Mouse (Mus musculus) layer of hippocampus, postnatal 10 days (tissue): ENCODE results near the gene Dab1. TPM values are rescaled to one million over a fixed set of nuclear protein-coding genes. Genes with fewer than 3 reads are reported as not detected.
A peak's percentile ranks its signal among the peaks of the same experiment; 100 is the strongest.

ENCODE experiments used
- DNase-seq, 2 experiments: peaks; one replicate each; pipeline ENCODE4 v3.0.0; 2021; ENCODE audit warnings: low spot score in 2 of 2
- total RNA-seq, 2 experiments: library from RNA; stranded (reverse); gene quantifications; 2 replicates each; pipeline ENCODE4 v1.2.3; 2021

Dab1 gene
- total RNA-seq, 2 experiments from 2014 or later = 147 to 158 TPM

GRCm38 (mm10) chr4:104570523-104570922, 951.4 kb downstream of the Dab1 start:
- no peak for DNase-seq

DNA sequence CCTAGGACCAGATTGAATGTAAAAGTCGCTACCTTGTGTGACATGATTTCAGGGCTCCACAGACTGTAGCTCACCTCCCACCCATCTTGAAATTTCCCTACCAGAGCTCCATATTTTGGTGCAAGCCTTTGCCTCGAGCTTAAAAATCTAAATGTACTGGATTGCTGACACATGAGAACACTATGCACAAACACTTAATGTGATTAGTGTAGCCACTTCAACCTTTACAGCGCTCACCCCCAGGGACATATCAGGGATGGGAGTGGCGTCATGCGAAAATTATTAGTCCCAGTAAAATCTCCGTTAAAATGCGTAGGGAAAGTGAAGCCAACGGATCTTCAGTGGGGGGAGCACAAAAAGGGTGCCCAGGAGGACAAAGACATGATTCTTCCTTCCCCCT, 953.3 kb downstream of the Dab1 start:
- no peak for DNase-seq

- no peak for DNase-seq
These were observed 954.3 kb downstream of the Dab1 start for GRCm38 (mm10) chr4:104573419-104573818.

GRCm38 (mm10) chr4:104578370-104578769, 959.2 kb downstream of the Dab1 start:
- DNase-seq = no peak

DNA sequence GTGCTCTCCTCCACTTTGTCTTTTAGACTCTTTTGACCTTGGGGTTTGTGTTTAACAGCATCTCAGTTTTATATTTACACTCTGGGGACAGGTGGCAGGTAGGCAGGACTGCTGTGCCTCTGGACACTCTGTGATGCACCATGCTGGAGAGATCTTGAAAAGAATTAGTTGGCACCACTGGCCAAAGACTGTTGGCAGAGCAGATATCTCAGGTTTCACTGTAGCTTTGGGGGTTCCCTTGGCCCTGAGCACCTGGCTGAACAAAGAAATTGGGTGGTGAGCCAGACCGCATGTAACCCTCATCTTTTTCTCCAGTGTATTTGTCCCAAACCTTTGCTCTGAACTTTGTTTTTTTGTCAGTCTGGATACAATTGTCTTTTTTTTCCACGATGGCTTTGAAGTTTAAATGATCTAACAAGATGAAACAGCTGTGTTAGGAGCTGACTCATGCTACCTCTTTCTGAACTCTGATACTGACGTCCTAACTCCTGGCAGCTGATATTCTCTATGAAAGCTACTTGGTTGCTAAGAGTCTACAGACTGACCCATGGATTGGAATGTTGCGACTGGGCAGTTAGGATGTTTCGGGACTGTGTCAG, 960.9 kb downstream of the Dab1 start:
- DNase-seq = no peak

DNA sequence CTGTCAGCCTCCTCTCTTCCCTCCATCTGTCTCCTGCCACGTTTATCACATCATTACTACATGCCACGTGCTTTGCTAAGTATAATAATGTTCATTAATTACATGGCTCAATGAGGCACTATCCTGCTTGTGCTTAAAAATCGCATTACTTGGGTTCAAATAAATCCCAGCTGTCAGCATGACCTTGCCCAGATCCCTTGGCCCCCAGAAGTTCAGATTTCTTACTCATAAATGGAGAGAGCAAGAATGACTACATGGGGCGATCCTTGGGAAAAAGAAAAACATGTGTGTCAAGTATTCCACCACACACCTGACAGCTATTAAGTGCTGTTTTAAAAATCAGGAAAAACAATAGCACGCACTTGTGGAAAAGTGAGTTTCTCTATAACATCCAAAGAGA, 963.6 kb downstream of the Dab1 start:
- no peak for DNase-seq

GRCm38 (mm10) chr4:104587826-104588225, 968.7 kb downstream of the Dab1 start:
- no peak for DNase-seq

DNA sequence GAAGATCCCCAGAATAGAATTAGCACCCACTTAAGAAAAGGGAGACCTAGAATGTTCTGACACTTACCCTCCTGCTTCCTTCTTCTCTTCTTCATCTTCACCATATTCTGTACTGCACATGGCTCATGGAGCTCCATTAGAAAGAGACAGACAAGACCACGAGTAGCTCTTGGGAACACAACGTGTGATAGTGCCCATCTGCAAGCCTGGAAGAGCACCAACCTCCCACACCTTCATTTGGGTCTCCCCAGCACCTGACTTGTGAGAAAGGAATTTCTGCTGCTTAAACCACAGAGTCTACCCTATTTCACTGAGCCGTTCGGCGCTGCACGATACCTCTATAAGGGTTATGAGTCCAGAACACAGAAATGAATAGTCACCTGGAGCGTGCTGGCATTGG, 977.8 kb downstream of the Dab1 start:
- no peak for DNase-seq

DNA sequence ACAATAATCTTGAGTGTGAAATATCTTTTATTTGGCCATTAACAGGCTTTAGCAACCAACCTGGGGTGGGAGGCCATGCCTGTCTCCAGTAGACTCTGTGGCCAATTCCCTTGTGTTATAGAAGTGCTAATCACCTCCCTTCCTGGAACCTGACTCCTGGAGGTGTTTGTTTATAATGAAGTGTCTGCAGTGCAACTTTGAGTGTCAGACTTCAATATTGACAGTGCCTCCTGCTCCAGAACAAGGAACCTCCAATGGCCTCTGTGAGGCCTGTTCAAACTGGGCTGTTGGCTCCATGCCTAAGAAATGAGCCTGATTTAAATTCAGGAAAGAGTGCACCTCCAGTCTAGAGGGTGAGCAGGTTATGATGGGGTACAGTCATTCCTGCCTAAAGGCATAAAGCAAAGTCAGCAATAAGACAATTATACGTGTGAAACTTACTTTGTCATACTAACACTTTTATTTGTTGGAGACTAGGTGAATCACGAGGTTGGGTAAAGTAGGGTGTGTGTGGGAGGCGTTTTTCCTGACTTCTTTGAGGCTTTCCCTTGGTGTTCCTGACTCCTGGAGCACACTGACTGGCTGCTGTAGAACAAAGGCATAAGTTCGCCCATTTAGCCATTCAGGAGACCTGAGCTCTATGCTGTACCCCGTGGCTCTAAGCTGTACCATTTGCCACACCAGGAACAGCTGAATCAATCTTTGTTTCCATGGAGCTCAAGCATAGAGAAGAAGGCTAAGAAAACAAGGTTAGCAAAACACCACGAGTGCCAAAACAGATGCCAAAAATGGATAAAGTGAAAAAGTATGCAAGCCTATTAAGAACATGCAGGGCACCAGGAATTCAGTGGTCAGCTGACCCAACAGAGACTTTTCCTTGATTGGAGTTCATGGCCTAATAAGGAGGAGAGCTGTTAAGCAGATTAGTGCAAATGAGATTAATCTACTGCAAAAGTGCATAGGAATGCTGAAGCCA, 978.6 kb downstream of the Dab1 start:
- no peak for DNase-seq

DNA sequence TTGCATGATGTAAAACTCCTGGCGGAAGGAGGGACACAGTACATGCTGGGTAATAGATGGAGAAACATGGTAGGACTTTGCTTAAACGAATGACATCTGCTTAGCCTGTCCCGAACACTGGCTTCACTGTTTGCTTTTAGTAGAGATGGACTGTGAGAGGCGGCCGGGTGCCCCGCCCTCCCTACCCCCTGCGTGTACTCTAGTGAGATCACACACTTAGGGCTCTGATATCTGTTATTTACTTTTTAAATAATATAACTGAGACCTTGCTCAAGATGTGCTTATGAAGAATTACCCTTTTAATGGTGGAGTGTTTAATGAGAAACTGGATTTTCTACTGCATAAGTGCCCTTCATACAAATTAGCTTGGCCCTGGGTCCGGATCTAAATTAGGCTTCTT, 983.6 kb downstream of the Dab1 start:
- no peak for DNase-seq

DNA sequence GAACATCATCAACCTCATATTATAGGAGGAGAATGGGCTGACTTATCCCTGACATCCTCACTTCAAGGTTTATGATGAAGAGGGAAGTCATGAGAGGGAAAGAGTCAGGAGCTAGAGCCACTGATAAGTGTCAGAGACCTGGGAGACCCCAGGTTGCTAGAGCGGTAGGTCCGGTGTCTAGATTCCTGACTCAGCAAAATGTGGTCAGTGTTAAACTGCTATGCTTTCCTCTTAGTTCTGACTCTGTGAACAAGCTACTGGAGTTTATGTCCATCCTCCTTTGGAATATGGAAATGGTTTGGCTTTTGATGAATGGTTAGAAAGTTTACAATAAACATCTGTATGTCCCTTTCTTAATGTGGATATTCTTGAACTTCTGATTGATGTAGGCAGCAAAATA, 985.1 kb downstream of the Dab1 start:
- no peak for DNase-seq

DNA sequence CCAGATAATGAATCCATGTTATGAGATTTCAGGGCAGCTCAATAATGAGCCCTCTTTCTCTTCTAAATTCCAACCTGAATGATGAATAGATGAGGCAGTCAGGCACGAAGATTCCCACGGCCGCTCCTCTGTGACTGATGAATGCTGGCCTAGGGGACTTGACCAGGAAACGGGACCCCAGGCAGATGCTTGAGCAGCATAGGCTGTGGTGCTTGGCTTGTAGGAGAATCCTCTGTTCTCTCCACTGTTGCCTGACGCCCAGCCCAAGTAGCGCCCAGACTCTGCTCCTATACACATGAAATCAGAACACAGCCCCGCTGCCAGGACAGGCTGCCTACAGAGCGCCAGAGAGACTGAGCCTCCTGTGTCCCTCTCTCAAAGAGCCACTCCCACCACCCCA, 987.7 kb downstream of the Dab1 start:
- no peak for DNase-seq

DNA sequence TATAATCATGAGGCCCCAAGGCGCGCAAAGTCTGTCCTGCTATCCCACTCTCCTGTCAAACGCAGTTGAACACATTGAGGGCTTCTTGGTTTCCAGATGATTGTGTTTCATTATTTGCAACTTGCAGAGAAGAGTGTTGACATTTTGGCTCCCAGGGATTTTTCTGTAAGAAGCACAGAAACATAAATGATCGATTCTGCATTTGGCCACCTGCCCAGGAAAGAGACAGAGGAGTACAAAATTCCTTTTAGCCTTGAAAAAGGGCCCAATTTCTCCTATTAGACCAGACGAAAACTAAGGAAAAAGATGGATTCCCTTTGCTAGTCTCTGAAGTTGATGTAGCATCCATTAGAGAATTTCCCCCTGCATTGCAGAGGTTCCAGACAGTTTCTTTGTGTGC, 988.5 kb downstream of the Dab1 start:
- DNase-seq = no peak

DNA sequence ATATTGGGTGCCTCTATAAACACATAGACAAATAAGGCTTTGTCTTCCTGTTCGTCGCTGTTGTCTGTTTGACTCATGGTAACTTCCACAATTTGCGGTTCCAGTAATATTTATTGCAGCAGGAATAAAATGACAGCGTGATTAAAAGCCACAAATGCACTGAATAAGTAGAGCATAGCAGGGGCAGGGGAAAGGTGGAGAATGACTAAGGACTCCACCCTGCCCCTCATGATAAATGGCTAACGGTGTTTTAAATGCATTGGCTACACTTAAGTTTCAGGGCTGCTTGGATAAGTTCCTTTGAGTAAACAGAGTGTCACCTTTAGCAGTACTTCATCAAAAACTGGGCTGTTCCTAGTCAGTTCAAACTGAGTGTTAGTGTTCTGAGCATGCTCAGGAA, 1000.3 kb downstream of the Dab1 start:
- no peak for DNase-seq

- DNase-seq = no peak
These were observed 1006.2 kb downstream of the Dab1 start for GRCm38 (mm10) chr4:104625316-104625715.

GRCm38 (mm10) chr4:104628708-104629107, 1009.5 kb downstream of the Dab1 start:
- DNase-seq = no peak

DNA sequence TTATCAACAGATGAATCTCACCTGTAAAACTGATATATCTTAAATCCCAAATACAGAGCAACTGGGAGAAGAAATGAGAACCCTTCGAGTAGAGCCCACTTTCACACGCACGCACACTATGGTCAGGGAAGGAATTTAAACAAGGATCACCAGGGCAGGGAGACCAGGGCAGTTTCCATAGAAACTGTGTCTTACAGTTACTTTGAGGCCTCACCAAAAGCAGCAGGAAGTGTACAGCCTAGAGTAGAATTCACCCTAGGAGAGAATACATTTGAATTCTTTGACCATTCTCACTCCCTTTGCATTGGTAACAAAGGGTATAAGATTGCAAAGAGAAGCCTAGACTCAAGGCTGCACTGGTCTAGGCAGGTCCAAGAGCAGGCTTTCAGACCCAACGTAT, 1017.9 kb downstream of the Dab1 start:
- no peak for DNase-seq

GRCm38 (mm10) chr4:104640617-104641016, 1021.5 kb downstream of the Dab1 start:
- no peak for DNase-seq

- DNase-seq = peak; percentile 51 to 55
These were observed 1023.8 kb downstream of the Dab1 start for GRCm38 (mm10) chr4:104642761-104643469.

DNA sequence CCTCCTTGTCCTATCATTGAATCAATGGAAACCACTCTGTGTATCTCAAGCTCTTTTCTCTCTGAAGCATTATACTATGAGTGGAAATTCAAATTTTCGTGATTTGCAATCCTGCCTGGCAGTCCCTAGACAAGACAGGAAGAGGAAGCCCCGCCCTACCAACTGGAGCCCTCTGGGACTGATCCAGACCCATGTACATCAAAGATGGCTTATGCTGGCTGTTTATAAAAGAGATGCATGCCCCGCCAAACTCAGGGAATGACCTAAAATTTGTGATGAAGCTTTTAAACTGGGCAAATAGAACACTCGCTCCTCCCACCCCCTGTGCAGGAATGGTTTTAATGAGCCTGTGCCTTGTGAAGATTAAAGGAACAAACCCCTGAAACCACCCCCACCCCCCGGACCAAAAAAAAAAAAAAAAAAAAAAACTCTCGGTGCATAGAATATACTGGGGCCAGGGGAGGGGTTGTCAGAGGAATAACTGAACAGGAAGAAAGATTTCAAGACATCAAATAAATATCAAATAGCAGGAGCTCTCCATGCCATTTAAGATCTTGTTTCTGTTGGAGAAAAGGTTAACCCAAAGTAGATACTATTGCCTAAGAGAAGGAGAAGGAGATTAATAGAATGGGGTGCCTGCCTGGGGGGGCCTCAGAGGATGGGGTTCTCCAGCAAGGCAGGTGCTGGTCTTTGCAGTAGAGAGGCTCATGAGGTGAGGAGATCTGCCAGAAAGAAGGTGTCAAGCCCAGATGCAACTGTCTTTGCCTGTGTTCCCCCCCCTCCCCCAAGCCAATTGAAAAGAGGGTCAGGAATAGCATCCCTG, 1024.6 kb downstream of the Dab1 start:
- peak; percentile 51 to 71 for DNase-seq

DNA sequence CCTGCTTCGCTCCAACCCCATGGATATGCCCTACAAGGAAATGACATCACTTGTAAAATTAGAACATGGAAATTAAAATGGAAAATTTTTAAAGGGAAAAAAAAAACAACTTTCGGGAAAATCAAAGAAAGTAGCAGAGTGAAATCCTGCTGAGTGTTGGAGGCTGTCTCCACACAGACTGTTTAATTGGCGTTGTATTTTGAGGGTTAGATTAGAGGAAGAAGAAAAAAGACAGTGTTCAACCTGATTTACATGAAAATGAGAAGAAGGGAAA, 1025.1 kb downstream of the Dab1 start:
- DNase-seq = no peak
